Mouse (Mus musculus): ENCODE data around the gene Exoc6b. TPM values are rescaled to one million over a fixed set of nuclear protein-coding genes. Genes with fewer than 3 reads are reported as not detected.

Exoc6b gene
- total and polyA plus RNA-seq, 2 experiments from 2014 or later = 8.0 to 10.2 TPM

DNA sequence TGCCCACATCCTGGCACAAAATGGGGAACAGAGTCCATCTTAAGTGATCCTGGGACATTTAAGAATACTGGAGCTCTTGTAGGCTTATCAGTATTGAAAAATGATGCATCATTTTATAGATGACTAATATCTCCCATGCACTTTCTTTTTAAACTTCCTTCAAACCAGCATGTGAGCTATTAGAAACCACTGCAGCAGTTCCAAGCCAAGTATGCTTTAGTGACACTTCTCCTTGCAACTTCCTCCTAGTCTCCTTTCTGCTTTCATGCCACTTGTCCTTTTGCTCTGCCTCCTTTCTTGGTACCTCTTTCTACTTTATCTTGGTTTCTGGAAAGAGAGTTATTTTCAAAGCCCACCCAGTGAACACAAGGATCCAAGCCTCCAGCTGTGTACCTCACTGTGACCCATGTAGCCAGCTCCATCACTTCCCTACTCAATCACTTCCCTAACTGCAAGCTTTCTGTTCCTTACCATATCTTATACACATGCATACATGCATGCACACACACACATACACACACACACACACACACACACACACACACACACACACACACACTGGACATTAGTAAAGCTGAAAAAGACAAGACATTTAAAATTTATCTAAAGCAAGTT is 316.4 kb downstream of the Exoc6b start:
- Histone ChIP-seq H3K4me1 (ENCODE audit: control insufficient read depth, insufficient read depth) (no peaks in the 10 kb centered on the region), H3K4me3 (ENCODE audit: low read depth, low read length) (no peak overlapping the region), H3K4me2 (ENCODE audit: low read depth, low read length) (no peak overlapping the region), H3K36me3 (replicated peaks; ENCODE audit: control insufficient read depth, insufficient read depth, low read length) (no peaks in the 10 kb centered on the region), H3K9me3 (replicated peaks; ENCODE audit: control insufficient read depth, low read length) (no peaks in the 10 kb centered on the region), H3K27ac (ENCODE audit: low read depth) (no peak overlapping the region), H3K27me3 (ENCODE audit: control insufficient read depth, insufficient read depth, low read length) (no peaks in the 10 kb centered on the region), H3K9ac (replicated peaks; ENCODE audit: low read depth, low read length) (no peak overlapping the region)
- DNase-seq (ENCODE audit: low spot score) (no peak), ATAC-seq (ENCODE audit: insufficient read depth, low read depth) (no peak)
- TF ChIP-seq CTCF (IDR thresholded peaks at IDR 0.05; ENCODE audit: low read depth) (no peak), EP300 (IDR thresholded peaks at IDR 0.05; ENCODE audit: low read depth) (no peak)

DNA sequence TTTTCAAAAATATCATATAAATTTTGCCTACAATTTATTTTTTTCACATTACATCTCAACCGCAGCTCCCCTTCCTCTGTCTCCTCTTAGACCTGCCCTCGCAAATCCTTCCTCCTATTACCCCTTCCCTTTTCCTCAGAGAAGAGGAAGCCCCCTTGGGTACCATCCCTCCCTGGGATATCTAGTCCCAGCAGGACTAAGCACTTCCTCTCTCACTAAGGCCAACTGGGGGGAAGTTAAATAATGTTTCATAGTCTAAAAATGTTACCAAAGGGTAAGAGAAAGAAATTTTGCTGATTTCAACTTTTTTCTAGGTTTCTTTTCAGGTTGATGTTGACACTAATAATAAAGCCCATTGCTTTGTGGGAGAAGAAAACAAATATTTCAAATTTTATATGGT is 317.9 kb downstream of the Exoc6b start:
- Histone ChIP-seq H3K4me2 (ENCODE audit: low read depth, low read length) (no peak overlapping the region), H3K9me3 (replicated peaks; ENCODE audit: control insufficient read depth, low read length) (no peaks in the 10 kb centered on the region), H3K4me3 (ENCODE audit: low read depth, low read length) (no peak overlapping the region), H3K27ac (ENCODE audit: low read depth) (no peak overlapping the region), H3K27me3 (ENCODE audit: control insufficient read depth, insufficient read depth, low read length) (no peaks in the 10 kb centered on the region), H3K36me3 (replicated peaks; ENCODE audit: control insufficient read depth, insufficient read depth, low read length) (no peaks in the 10 kb centered on the region), H3K4me1 (ENCODE audit: control insufficient read depth, insufficient read depth) (no peaks in the 10 kb centered on the region), H3K9ac (replicated peaks; ENCODE audit: low read depth, low read length) (no peak overlapping the region)
- no peak for DNase-seq (ENCODE audit: low spot score)
- ATAC-seq (ENCODE audit: insufficient read depth, low read depth) = no peak
- 63% methylated on average over 2 of the region's 2 CpGs for WGBS
- TF ChIP-seq EP300 (IDR thresholded peaks at IDR 0.05; ENCODE audit: low read depth) (no peak), CTCF (IDR thresholded peaks at IDR 0.05; ENCODE audit: low read depth) (no peak)

GRCm38 (mm10) chr6:84746847-84747395 is 322.4 kb downstream of the Exoc6b start:
- Histone ChIP-seq H3K27ac (ENCODE audit: low read depth) (no peak overlapping the region), H3K4me3 (ENCODE audit: low read depth, low read length) (no peak overlapping the region), H3K36me3 (replicated peaks; ENCODE audit: control insufficient read depth, insufficient read depth, low read length) (no peaks in the 10 kb centered on the region), H3K27me3 (ENCODE audit: control insufficient read depth, insufficient read depth, low read length) (no peaks in the 10 kb centered on the region), H3K4me2 (ENCODE audit: low read depth, low read length) (no peak overlapping the region), H3K4me1 (ENCODE audit: control insufficient read depth, insufficient read depth) (no peaks in the 10 kb centered on the region), H3K9ac (replicated peaks; ENCODE audit: low read depth, low read length) (no peak overlapping the region), H3K9me3 (replicated peaks; ENCODE audit: control insufficient read depth, low read length) (no peaks in the 10 kb centered on the region)
- DNase-seq (ENCODE audit: low spot score) (no peak), ATAC-seq (ENCODE audit: insufficient read depth, low read depth) (no peak)
- 69% methylated on average over 10 of the region's 10 CpGs for WGBS
- no peak for TF ChIP-seq EP300 (IDR thresholded peaks at IDR 0.05; ENCODE audit: low read depth)
- TF ChIP-seq CTCF (IDR thresholded peaks at IDR 0.05; ENCODE audit: low read depth) = no peak

GRCm38 (mm10) chr6:84746193-84746846 is 323.0 kb downstream of the Exoc6b start:
- H3K4me3 ChIP-seq (ENCODE audit: low read depth, low read length) = no peak overlapping the region
- no peaks in the 10 kb centered on the region for H3K27me3 ChIP-seq (ENCODE audit: control insufficient read depth, insufficient read depth, low read length)
- H3K9ac ChIP-seq (replicated peaks; ENCODE audit: low read depth, low read length) = no peak overlapping the region
- H3K27ac ChIP-seq (ENCODE audit: low read depth) = no peak overlapping the region
- H3K4me1 ChIP-seq (ENCODE audit: control insufficient read depth, insufficient read depth) = no peaks in the 10 kb centered on the region
- no peaks in the 10 kb centered on the region for H3K9me3 ChIP-seq (replicated peaks; ENCODE audit: control insufficient read depth, low read length)
- TF ChIP-seq CTCF (IDR thresholded peaks at IDR 0.05; ENCODE audit: low read depth) = no peak
- TF ChIP-seq EP300 (IDR thresholded peaks at IDR 0.05; ENCODE audit: low read depth) = no peak
- ATAC-seq (ENCODE audit: insufficient read depth, low read depth) (no peak), DNase-seq (ENCODE audit: low spot score) (no peak)
- no peaks in the 10 kb centered on the region for H3K36me3 ChIP-seq (replicated peaks; ENCODE audit: control insufficient read depth, insufficient read depth, low read length)
- no peak overlapping the region for H3K4me2 ChIP-seq (ENCODE audit: low read depth, low read length)
- WGBS = 86% methylated on average over 5 of the region's 5 CpGs

DNA sequence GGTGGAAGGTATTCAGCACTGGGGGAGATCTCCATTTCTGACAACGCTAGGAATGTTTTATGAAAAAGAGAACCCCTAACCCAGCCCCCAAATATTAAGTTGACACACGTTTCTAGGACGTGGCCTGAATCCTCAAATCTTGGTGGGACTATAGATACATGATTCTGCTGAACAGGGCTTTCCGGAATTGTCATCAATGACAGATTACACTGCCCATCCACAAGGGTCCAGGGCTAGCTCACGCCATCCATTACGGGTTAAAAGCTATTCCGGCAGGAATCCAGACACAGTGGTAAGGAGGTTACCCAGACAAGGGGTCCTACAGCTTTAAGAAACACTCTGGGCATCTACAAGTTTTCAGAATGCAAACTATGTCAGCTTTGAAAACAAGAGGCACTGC is 323.7 kb downstream of the Exoc6b start:
- no peak overlapping the region for H3K9ac ChIP-seq (replicated peaks; ENCODE audit: low read depth, low read length)
- no peak for TF ChIP-seq EP300 (IDR thresholded peaks at IDR 0.05; ENCODE audit: low read depth)
- ATAC-seq (ENCODE audit: insufficient read depth, low read depth) (no peak), DNase-seq (ENCODE audit: low spot score) (no peak)
- no peak overlapping the region for H3K4me3 ChIP-seq (ENCODE audit: low read depth, low read length)
- no peaks in the 10 kb centered on the region for H3K36me3 ChIP-seq (replicated peaks; ENCODE audit: control insufficient read depth, insufficient read depth, low read length)
- no peak overlapping the region for H3K4me2 ChIP-seq (ENCODE audit: low read depth, low read length)
- no peak overlapping the region for H3K27ac ChIP-seq (ENCODE audit: low read depth)
- H3K27me3 ChIP-seq (ENCODE audit: control insufficient read depth, insufficient read depth, low read length) = no peaks in the 10 kb centered on the region
- H3K4me1 ChIP-seq (ENCODE audit: control insufficient read depth, insufficient read depth) = no peaks in the 10 kb centered on the region
- H3K9me3 ChIP-seq (replicated peaks; ENCODE audit: control insufficient read depth, low read length) = no peaks in the 10 kb centered on the region
- 87% methylated on average over 7 of the region's 7 CpGs for WGBS

Data from heart, postnatal 0 days (tissue).